ENCODE assay signal across 10 mouse cellular contexts in the genomic region with DNA sequence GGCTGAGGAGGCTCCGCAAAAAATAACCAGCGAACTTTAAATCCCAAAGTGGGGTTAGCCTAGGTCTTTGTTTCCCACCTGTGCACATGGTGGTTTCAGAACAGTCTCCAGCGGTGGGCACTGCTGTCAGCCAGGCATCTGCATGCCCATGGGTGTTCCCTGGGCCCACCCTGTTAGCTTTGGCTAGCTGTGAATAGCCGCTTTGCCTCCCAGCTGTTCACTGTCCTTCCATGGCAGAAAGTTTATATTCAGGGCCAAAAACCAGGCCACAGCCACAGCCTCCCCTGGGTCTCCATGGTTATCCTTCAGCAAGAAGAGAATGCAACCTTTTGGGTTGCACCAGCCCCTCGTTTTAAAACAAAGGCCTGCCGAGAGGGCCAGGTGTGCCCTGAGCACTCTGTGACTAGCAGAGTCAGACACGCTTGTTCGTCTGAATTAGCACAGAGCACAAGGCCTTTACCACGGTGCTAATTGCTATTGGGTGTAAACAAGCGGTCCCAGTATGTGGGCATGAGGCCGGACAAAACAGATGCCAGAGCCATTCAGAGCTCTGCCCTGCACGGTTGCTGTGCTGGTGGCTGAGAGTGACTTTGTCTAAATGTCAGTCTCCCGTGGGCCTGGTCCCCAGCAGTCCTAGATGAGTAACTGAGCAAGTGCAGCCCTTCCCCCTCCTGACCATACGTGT.
DNase-seq lines count a peak whose midpoint lies in the region; ATAC-seq lines count a peak whose summit lies in the region.
"Had no signal": no experiment of that assay in that cellular context is flagged by ENCODE, and none has a peak within 500 bp of the region (broad histone marks: within the 10 kb centered on the region; RNA-seq: fewer than 3 reads in every experiment).

No protein-coding gene starts in this region.

- 0 out of 2 replicates have a peak overlapping the region, but pooled peaks have one; percentile 17 for H3K27ac ChIP-seq in embryonic facial prominence, embryonic 14.5 days (replicated peaks; ENCODE audit: low read depth, low read length)
- H3K27ac ChIP-seq in hindbrain, embryonic 14.5 days, result no peak overlapping the region
- peak overlapping the region; percentile 39; the same call in 1 of the 2 replicates for H3K27ac ChIP-seq in midbrain, embryonic 15.5 days
- no peak overlapping the region for H3K27ac ChIP-seq in liver, embryonic 11.5 days (ENCODE audit: low read depth, low read length)
- H3K27ac ChIP-seq: heart, embryonic 10.5 days; liver, embryonic 15.5 days had no signal

- H3K27me3 ChIP-seq in embryonic facial prominence, embryonic 14.5 days (replicated peaks; ENCODE audit: control insufficient read depth, insufficient read depth, low read length), result no peaks in the 10 kb centered on the region
- peaks cover 75% of the 10 kb centered on the region for H3K27me3 ChIP-seq in hindbrain, embryonic 14.5 days (ENCODE audit: control insufficient read depth, insufficient read depth, low read length)
- no peaks in the 10 kb centered on the region for H3K27me3 ChIP-seq in midbrain, embryonic 15.5 days (replicated peaks)
- no peaks in the 10 kb centered on the region for H3K27me3 ChIP-seq in liver, embryonic 11.5 days (replicated peaks; ENCODE audit: control insufficient read depth, insufficient read depth, low read length)
- H3K27me3 ChIP-seq: liver, embryonic 15.5 days had no signal

- H3K36me3 ChIP-seq in embryonic facial prominence, embryonic 14.5 days (ENCODE audit: control insufficient read depth, insufficient read depth, low read length), result no peaks in the 10 kb centered on the region
- no peaks in the 10 kb centered on the region for H3K36me3 ChIP-seq in hindbrain, embryonic 14.5 days (replicated peaks; ENCODE audit: control insufficient read depth, insufficient read depth)
- H3K36me3 ChIP-seq in midbrain, embryonic 15.5 days (replicated peaks), result no peaks in the 10 kb centered on the region
- H3K36me3 ChIP-seq in liver, embryonic 11.5 days (ENCODE audit: control insufficient read depth, insufficient read depth, low read length), result no peaks in the 10 kb centered on the region
- H3K36me3 ChIP-seq: heart, embryonic 10.5 days; liver, embryonic 15.5 days had no signal

- WGBS in embryonic facial prominence, embryonic 14.5 days, result 37% methylated on average over 14 of the region's 14 CpGs
- 18% methylated on average over 14 of the region's 14 CpGs for WGBS in hindbrain, embryonic 14.5 days
- WGBS in midbrain, embryonic 15.5 days, result 18% methylated on average over 14 of the region's 14 CpGs
- 70% methylated on average over 14 of the region's 14 CpGs for WGBS in liver, embryonic 11.5 days

- no peak overlapping the region for H3K4me2 ChIP-seq in embryonic facial prominence, embryonic 14.5 days (ENCODE audit: low read depth, low read length)
- no peak overlapping the region for H3K4me2 ChIP-seq in hindbrain, embryonic 14.5 days (replicated peaks)
- H3K4me2 ChIP-seq in midbrain, embryonic 15.5 days, result no peak overlapping the region
- H3K4me2 ChIP-seq in liver, embryonic 11.5 days, result no peak overlapping the region
- H3K4me2 ChIP-seq: liver, embryonic 15.5 days had no signal

- no peaks in the 10 kb centered on the region for H3K9me3 ChIP-seq in embryonic facial prominence, embryonic 14.5 days (ENCODE audit: control insufficient read depth, low read length)
- no peaks in the 10 kb centered on the region for H3K9me3 ChIP-seq in hindbrain, embryonic 14.5 days (ENCODE audit: control insufficient read depth, low read length)
- no peaks in the 10 kb centered on the region for H3K9me3 ChIP-seq in midbrain, embryonic 15.5 days
- H3K9me3 ChIP-seq in liver, embryonic 11.5 days (ENCODE audit: control insufficient read depth, low read length), result no peaks in the 10 kb centered on the region
- H3K9me3 ChIP-seq: heart, embryonic 10.5 days; liver, embryonic 15.5 days had no signal

- ATAC-seq in embryonic facial prominence, embryonic 14.5 days (ENCODE audit: low read depth), result peak; percentile 30; the same call in 1 of the 2 replicates
- peak; percentile 91 for ATAC-seq in hindbrain, embryonic 14.5 days (ENCODE audit: low FRiP score)
- ATAC-seq in midbrain, embryonic 15.5 days (replicated peaks), result peak; percentile 84
- ATAC-seq in erythroblast, adult 5-6 weeks (replicated peaks; ENCODE audit: low FRiP score, poor library complexity, severe bottlenecking), result no peak
- ATAC-seq in liver, embryonic 11.5 days (replicated peaks; ENCODE audit: low FRiP score), result no peak

- H3K4me3 ChIP-seq in embryonic facial prominence, embryonic 14.5 days (ENCODE audit: low read depth, low read length), result no peak overlapping the region
- no peak overlapping the region for H3K4me3 ChIP-seq in hindbrain, embryonic 14.5 days (replicated peaks; ENCODE audit: low read length)
- H3K4me3 ChIP-seq in midbrain, embryonic 15.5 days, result no peak overlapping the region
- no peak overlapping the region for H3K4me3 ChIP-seq in liver, embryonic 11.5 days (ENCODE audit: low read depth, low read length)
- H3K4me3 ChIP-seq: heart, embryonic 10.5 days; liver, embryonic 15.5 days had no signal

- H3K4me1 ChIP-seq in embryonic facial prominence, embryonic 14.5 days (ENCODE audit: control insufficient read depth, insufficient read depth, low read length), result peaks cover 9% of the 10 kb centered on the region
- no peaks in the 10 kb centered on the region for H3K4me1 ChIP-seq in hindbrain, embryonic 14.5 days (replicated peaks; ENCODE audit: control insufficient read depth, insufficient read depth, low read length)
- peaks cover 7% of the 10 kb centered on the region for H3K4me1 ChIP-seq in midbrain, embryonic 15.5 days
- no peaks in the 10 kb centered on the region for H3K4me1 ChIP-seq in liver, embryonic 11.5 days (replicated peaks; ENCODE audit: control insufficient read depth, insufficient read depth, low read length)
- H3K4me1 ChIP-seq: heart, embryonic 10.5 days; liver, embryonic 15.5 days had no signal

- DNase-seq in embryo, embryonic 10 days (ENCODE audit: low spot score), result peak; percentile 53
- DNase-seq in embryonic facial prominence, embryonic 14.5 days (ENCODE audit: low spot score), result peak; percentile 25
- DNase-seq in hindbrain, embryonic 14.5 days (ENCODE audit: low spot score), result peak; percentile 54
- no peak for DNase-seq in right cerebral cortex, postnatal 25 days
- no peak for DNase-seq in right cerebral cortex, postnatal 36 days (ENCODE audit: low spot score in 2 of 2)
- DNase-seq in liver, embryonic 11.5 days (ENCODE audit: low spot score), result no peak

- H3K9ac ChIP-seq in embryonic facial prominence, embryonic 14.5 days (ENCODE audit: low read depth, low read length), result no peak overlapping the region
- H3K9ac ChIP-seq in hindbrain, embryonic 14.5 days, result no peak overlapping the region
- no peak overlapping the region for H3K9ac ChIP-seq in midbrain, embryonic 15.5 days
- H3K9ac ChIP-seq in liver, embryonic 11.5 days (ENCODE audit: low read depth, low read length), result no peak overlapping the region
- H3K9ac ChIP-seq: liver, embryonic 15.5 days had no signal

Comparison
In these comparisons a context has a peak if more than half of its experiments do, and no peak if none do; other contexts are left out.
1. DNase-seq: peak in embryo, embryonic 10 days (single experiment), embryonic facial prominence, embryonic 14.5 days (single experiment) and hindbrain, embryonic 14.5 days (single experiment); none in right cerebral cortex, postnatal 25 days (single experiment), right cerebral cortex, postnatal 36 days (0 of 2) and liver, embryonic 11.5 days (single experiment).
2. ATAC-seq: peak in embryonic facial prominence, embryonic 14.5 days (single experiment), hindbrain, embryonic 14.5 days (single experiment) and midbrain, embryonic 15.5 days (single experiment); none in erythroblast, adult 5-6 weeks (single experiment) and liver, embryonic 11.5 days (single experiment).
3. H3K27ac ChIP-seq: peak in embryonic facial prominence, embryonic 14.5 days (single experiment) and midbrain, embryonic 15.5 days (single experiment); none in hindbrain, embryonic 14.5 days (single experiment) and liver, embryonic 11.5 days (single experiment).